Mouse (Mus musculus) bone marrow, adult 2 months (tissue): ENCODE results near the gene Stoml1. TPM values are rescaled to one million over a fixed set of nuclear protein-coding genes. Genes with fewer than 3 reads are reported as not detected.
A peak's percentile ranks its signal among the peaks of the same experiment; 100 is the strongest.

Source experiments
- H3K27ac ChIP-seq: fragments of 200-500 bp; 2 replicates; pipeline ENCODE4 v1.5.1; 2012; ENCODE audit warnings: low read depth, mild to moderate bottlenecking, control low read depth, inconsistent platforms, low read length; ENCODE audit not compliant: control insufficient read depth, poor library complexity, insufficient read depth
- H3K4me1 ChIP-seq: fragments of 200-500 bp; 2 replicates; pipeline ENCODE4 v1.6.1; 2011; ENCODE audit warnings: low read length; ENCODE audit not compliant: control insufficient read depth, insufficient read depth
- H3K4me3 ChIP-seq: fragments of 200-500 bp; replicated peaks from 2 replicates; pipeline ENCODE3; 2011; ENCODE audit warnings: mild to moderate bottlenecking, low read depth, low read length, control low read depth; ENCODE audit not compliant: control insufficient read depth
- CTCF ChIP-seq: fragments of 200-500 bp; IDR thresholded peaks from 2 replicates; pipeline ENCODE4 v1.5.1; 2011; ENCODE audit warnings: low read length, control low read depth; ENCODE audit not compliant: control insufficient read depth, insufficient read depth
- POLR2A ChIP-seq: fragments of 200-500 bp; IDR thresholded peaks from 2 replicates; pipeline ENCODE4 v1.6.1; 2011; ENCODE audit warnings: low read depth, mild to moderate bottlenecking, control low read depth, low read length, borderline replicate concordance; ENCODE audit not compliant: control insufficient read depth
- WGBS: fragments of 180-500 bp; shearing (Covaris S2); methylation state at CpG from one replicate; pipeline ENCODE4 v1.1.7; 2018; 5-methylcytosine and 5-hydroxymethylcytosine counted together
- polyA plus RNA-seq: library from polyadenylated mRNA; stranded (reverse); fragments of >200 nt; gene quantifications from 2 replicates; pipeline ENCODE4 v1.2.4, GENCODE M21; 2011; ENCODE audit warnings: low replicate concordance; ENCODE audit not compliant: missing spikeins, insufficient read depth, insufficient read length

Gene Stoml1
- polyA plus RNA-seq, 1 experiment: 24.5 TPM

DNA sequence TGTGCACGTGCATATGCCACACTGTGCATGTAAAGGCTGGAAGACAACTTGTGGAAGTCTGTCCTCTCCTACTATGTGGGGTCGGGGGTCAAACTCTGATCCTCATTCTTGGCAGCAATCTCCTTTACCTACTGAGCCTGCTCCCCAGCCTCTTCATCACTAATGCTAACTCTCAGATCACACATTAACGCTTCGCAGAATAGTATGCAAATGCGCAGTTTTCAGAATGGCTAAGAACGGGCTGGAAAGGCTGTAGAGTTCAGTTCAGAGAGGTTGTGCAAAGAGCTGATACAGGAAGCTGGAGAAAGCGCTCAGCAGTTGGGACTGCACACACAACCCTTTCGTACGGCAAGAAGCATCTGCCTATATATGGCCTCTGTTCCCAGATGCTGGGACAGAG is 19.9 kb downstream of the Stoml1 start:
- no peak overlapping the region for H3K4me3 ChIP-seq
- TF ChIP-seq CTCF: no peak
- TF ChIP-seq POLR2A: no peak
- H3K27ac ChIP-seq: peak overlapping the region; percentile 70; the same call in 1 of the 2 replicates
- H3K4me1 ChIP-seq: peaks cover 14% of the 10 kb centered on the region
- WGBS: 42% methylated on average over 9 of the region's 9 CpGs

DNA sequence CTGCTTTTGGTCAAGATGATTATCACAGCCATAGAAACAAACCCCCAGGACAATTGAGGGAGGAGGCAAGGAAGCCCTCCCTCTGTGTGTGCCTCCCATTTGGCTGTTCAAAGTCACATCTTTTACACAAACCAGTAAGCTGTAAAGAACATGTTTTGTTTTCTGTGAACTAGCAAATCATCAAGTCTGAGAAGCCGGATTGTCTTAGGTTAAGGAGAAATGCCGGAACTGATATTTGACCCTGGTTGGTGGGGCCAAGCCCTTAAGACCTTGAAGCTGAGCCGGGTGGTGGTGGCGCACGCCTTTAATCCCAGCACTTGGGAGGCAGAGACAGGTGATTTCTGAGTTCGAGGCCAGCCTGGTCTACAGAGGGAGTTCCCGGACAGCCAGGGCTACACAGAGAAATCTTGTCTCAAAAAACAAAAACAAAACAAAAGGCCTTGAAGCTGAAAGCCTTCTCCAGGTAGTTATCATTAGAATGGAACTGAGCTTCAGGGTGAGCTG is 21.2 kb downstream of the Stoml1 start:
- 76% methylated on average over 7 of the region's 7 CpGs for WGBS
- H3K4me3 ChIP-seq: no peak overlapping the region
- peaks cover 12% of the 10 kb centered on the region for H3K4me1 ChIP-seq
- peak overlapping the region; percentile 68; the same call in 1 of the 2 replicates for H3K27ac ChIP-seq
- no peak for TF ChIP-seq POLR2A
- no peak for TF ChIP-seq CTCF

DNA sequence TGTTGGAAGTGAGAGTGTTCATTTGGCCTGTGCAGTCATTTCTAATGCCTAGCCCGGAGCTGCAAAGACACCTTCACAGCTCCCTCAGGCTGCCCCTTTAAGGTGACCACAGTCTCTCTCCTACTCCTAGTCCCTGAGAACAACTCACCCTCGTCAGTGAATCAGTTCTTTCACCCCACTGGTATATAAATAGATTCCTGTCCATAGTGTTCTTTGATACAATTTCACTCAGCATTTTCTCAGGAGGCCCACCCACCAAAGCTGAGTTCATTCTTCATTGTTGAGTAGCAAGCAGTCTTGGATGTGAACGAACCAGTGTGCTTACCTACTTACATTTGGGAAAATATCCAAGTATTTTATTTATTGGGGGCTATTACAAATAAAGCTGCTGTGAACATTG is 21.7 kb downstream of the Stoml1 start:
- H3K4me3 ChIP-seq: no peak overlapping the region
- H3K27ac ChIP-seq: peak overlapping the region; percentile 2; the same call in 1 of the 2 replicates
- WGBS: 26% methylated on average over 3 of the region's 3 CpGs
- TF ChIP-seq POLR2A (no peak), CTCF (no peak)
- H3K4me1 ChIP-seq: peaks cover 12% of the 10 kb centered on the region

DNA sequence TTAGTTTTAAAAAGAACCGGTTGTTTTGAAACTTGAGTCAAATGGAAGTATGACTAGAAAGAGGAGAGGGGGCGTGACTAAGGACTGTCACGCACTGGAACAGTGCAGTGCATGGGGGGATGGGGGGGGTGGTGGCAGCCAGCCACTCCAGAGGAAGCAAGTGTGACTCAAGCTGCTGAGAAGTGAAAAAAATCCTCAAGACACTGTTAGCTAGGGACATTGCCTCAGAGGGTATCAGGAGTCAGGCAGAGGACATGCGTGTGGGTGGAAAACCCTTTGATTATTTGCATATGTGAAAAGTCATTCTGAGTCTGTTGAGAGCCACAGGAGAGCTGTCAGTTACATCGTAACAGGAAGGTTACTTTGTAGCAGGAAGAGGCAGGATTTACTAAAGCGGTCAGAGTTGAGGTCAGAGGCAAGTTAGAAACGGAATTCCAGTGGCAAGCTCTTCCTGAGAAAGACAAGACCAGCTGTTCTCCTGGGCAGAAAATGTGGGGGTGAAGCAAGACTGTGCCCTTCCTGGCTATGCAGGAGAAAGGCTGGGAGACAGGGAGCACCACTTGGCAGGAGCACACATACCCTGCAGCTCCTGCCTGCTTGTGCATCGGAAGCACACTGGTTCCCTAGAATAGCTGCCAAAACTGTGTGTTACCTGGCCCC is 22.3 kb downstream of the Stoml1 start:
- 2% methylated on average over 8 of the region's 8 CpGs for WGBS
- peak overlapping the region; percentile 94 for H3K27ac ChIP-seq
- peak overlapping the region; percentile 33 for H3K4me3 ChIP-seq
- H3K4me1 ChIP-seq: peaks cover 12% of the 10 kb centered on the region
- TF ChIP-seq POLR2A (no peak), CTCF (no peak)

DNA sequence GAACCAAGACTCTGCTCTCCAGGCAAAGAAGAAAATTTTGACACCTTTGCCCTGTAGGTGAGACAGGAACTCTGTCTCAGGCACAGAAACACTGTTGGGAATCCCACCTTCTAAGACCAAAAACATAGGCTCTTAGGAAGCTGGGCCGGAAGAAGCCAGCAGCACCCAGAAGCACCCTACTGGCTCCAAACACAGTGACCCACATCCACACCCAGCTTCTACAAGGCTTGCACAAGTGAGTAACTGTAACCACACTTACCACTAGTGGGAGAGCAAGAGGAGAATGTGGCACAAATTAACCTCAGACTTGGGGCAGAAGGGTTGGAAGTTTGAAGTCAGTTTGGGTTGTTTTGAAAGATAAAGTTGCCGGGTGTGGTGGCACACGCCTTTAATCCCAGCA is 22.8 kb downstream of the Stoml1 start:
- peak overlapping the region; percentile 33 for H3K4me3 ChIP-seq
- WGBS: 3% methylated on average over 3 of the region's 3 CpGs
- H3K4me1 ChIP-seq: peaks cover 10% of the 10 kb centered on the region
- peak overlapping the region; percentile 94 for H3K27ac ChIP-seq
- no peak for TF ChIP-seq CTCF
- TF ChIP-seq POLR2A: no peak

DNA sequence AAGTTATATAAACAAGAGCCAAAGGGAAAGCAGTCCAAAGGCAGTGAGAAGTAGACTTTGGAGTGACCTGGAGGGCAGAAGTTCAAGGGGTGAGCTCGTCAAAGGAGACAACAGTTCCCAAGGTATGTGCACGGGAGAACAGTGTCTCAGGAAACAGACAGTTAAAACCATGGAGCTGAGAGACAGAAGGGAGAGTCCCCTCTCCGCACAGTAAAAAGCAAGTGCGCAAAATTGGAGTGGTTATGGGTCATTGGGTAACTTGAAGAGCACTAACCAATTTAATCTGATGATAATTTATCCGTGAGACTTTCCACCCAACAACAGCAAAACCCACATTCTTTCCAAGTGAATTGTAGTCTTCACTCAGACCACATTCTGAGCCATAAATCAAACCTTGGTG is 23.4 kb downstream of the Stoml1 start:
- Histone ChIP-seq H3K27ac (peak overlapping the region; percentile 78), H3K4me3 (no peak overlapping the region), H3K4me1 (peaks cover 10% of the 10 kb centered on the region)
- TF ChIP-seq POLR2A: no peak
- TF ChIP-seq CTCF: no peak
- 44% methylated on average over 5 of the region's 5 CpGs for WGBS

DNA sequence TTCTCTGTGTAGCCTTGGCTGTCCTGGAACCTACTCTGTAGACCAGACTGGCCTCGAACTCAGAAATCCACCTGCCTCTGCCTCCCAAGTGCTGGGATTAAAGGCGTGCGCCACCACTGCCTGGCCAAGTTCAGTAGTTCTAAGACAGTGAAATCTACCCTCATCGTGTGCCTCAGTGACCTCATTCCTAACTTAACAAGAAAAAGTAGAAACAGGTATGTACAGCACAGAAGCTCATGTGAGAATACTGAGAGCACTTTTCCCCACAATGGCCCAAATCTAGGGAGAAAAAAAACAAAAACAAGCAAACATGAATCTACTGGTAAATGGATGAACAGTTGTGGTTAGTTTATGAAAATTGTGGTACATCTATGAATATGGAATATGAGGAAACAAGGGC is 25.3 kb downstream of the Stoml1 start:
- Histone ChIP-seq H3K27ac (no peak overlapping the region), H3K4me1 (peaks cover 8% of the 10 kb centered on the region), H3K4me3 (no peak overlapping the region)
- TF ChIP-seq POLR2A: no peak
- no peak for TF ChIP-seq CTCF
- 84% methylated on average over 4 of the region's 4 CpGs for WGBS

DNA sequence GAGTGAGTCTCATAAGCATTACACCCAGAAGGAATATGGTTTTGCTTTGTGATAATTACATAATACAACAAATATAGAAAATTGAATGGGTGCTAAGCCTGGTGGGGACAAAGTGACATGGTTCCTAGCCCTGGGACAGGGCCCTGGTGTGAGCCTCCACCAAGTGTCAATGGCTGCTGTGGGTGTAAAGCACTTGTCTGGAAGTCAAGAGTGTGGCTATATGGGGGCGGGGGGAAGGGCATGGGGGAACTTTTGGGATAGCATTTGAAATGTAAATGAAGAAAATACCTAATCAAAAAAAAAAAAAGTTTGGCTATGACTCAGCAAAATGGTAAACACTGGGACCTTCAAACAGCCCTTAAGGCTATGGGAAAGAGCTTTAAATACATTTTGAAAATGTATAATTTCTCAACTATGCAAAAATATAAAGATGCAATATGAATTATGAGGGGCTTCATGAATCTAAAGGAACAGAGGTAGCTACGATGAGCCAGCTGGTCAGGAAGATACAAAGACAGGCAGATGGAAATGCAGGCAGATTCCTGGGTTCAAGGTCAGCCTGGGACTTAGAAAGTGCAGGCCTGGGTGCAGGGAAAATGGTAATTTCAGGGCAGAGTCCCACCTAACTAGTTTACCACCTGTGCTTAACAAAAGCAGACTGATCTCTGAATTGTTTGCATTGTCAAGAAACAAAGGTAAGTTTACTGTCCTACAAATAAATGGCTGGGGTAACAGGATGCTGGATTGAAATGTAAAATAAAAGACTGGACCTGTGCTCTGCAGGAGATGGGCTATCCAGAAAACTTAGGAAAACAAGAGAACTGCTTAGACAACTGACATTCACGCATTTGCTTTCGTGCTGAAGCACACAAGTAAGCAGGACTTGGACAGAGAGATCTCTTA is 26.1 kb downstream of the Stoml1 start:
- H3K27ac ChIP-seq: no peak overlapping the region
- TF ChIP-seq POLR2A: no peak
- no peak for TF ChIP-seq CTCF
- WGBS: 75% methylated on average over 4 of the region's 4 CpGs
- H3K4me1 ChIP-seq: peaks cover 6% of the 10 kb centered on the region
- no peak overlapping the region for H3K4me3 ChIP-seq
